Mouse (Mus musculus): Measurements from ENCODE around the gene Spib. TPM values are rescaled to one million over a fixed set of nuclear protein-coding genes. Genes with fewer than 3 reads are reported as not detected.

The Spib gene
- total RNA-seq (2021) = 1 to 10 TPM in 1 of 2 experiments, under 1 TPM in 1; 0.37 to 4.8 TPM
- long read RNA-seq, experiment 1, partial matches to known transcripts = 0 of 1 reads
- long read RNA-seq, experiment 1, other reads (novel, unspliced or antisense) = 0 of 1 reads
- long read RNA-seq, experiment 2 = 0 reads

GRCm38 (mm10) chr7:44531946-44532732 lies at the start of gene Spib:
TSS of gene Spib (minus strand) at chr7:44532071.
- no peak for DNase-seq

DNA sequence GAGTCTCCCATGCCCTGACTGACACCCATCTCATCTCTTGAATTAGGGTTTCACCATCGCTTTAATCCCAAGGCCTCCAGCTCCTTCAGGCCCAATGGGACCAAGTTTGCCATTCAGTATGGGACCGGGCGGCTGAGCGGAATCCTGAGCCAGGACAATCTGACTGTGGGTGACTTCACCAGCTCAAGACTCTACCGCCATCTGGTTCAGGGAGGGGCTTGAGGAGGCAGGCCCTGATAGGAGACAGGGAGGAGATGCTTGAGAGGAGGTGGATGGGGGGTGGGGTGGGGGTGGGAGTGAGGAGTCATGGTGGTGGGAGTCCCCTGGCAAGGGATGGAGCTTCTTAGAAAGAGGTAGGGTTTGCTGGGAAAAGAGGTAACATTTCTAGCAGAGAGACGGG lies 49.8 kb upstream of the Spib start:
- DNase-seq = no peak

GRCm38 (mm10) chr7:44576333-44576844 lies 44.5 kb upstream of the Spib start:
- DNase-seq = no peak

DNA sequence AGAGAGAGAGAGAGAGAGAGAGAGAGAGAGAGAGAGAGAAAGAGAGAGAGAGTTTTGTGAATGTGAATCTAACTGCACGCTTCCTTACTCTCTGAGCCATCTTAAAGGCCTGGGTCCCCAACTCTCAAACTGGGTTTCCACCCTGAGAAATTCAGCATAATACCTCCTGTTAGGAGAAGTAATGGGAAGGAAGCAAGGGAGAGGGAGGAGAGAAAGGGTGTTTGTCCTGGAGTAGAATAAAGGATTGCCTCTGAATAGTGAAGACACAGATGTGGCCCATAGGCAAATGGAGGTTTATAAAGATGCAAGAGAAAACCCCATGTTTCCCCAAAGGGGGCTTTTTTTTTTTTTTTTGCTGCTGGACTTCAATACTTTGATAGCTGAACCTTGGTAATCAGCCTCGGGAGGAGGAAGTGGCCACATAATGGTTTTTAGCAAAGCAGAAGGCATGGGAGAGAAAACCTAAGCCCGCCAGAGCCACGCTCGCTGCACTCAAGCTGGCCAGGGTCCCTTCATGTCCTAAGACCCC lies 41.1 kb upstream of the Spib start:
- DNase-seq = no peak

DNA sequence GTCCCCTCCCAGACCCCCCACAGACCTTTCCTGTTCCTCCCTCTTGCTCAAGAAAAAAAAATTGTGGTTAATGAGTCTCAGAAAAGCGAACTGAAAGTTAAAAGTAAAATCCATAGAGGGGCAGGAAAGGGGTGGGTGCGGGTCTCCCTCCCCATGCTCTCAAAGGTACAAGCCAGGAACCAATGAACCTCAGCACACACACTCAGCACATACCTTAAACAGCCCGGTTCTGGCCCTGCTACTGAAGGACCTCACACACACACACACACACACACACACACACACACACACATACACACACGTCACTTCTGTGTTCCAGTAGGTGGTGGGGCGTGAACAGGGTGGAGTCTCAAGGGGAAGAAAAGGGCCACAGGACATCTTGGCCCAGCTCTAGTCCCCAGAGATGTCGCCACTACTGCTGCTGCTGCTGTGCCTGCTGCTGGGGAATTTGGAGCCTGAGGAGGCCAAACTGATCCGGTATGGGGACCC lies 40.4 kb upstream of the Spib start, which contains the start of gene Napsa:
Gene Napsa, plus strand, starts transcription at position 168 of the 489 bp plus-strand sequence.
- DNase-seq = no peak

GRCm38 (mm10) chr7:44571811-44572210 lies 39.9 kb upstream of the Spib start:
- DNase-seq = no peak

DNA sequence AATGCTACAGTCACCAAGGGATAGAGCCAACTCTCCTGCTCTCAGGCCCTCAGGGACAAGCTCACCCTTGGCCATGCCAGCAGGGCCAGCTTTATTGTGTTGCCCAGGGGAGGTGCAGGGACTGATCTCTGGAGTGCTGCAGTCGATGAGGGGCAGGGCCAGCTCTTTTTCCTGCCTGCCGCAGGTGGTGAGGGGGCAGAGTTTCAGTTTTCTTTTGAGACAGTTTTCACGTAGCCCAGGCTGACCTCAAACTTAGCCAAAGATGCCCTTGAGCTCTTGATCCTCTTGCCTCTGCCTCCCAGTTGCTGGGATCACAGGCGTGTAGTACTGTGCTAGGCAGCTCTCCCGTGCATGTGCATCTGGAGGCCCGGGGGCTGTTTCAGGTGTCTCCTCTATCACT lies 39.1 kb upstream of the Spib start:
- DNase-seq = no peak

GRCm38 (mm10) chr7:44568803-44569202 lies 36.9 kb upstream of the Spib start:
- DNase-seq = no peak

DNA sequence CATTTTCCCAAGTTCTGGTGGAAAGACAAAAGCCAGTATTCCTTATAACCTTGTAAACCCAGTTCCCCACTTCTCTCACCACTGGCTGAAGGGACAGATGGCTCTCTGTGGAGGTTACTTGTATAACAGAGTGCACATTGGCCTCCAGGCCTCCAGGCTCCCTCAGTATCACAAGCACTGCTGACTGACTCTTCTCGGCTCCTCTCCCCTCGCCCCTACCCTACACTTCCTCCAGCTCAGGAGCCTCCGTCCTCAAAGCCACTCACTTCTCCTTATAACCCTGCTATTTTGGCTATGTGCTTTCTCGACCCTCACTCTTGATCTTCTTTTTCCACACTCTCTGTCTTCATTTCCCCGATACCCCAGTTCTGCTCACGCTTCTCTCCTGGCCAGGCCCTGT lies 33.5 kb upstream of the Spib start:
- DNase-seq = no peak

DNA sequence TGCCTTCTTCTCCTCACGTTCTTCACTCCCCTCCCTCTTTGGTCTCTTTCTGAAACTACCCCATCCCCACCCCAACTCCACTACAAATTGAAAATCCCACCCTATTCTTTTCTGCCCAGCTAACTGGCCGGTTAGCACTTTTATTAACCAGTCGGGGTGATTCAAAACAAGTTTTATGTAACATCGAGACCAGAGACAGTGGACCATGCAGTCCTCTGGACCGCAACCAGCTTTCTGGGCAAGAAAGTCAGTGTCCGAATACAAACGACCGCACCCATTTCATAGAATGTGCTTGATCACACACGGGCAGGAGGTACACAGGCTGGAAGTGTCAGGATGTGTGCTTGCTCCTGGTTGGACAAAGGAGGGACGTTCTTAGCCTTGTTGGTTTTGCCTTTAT lies 32.6 kb upstream of the Spib start:
- DNase-seq = no peak

GRCm38 (mm10) chr7:44563284-44563683 lies 31.4 kb upstream of the Spib start:
- no peak for DNase-seq

- DNase-seq = peak; percentile 64 to 88
Measured at GRCm38 (mm10) chr7:44560435-44561400, 28.8 kb upstream of the Spib start.

DNA sequence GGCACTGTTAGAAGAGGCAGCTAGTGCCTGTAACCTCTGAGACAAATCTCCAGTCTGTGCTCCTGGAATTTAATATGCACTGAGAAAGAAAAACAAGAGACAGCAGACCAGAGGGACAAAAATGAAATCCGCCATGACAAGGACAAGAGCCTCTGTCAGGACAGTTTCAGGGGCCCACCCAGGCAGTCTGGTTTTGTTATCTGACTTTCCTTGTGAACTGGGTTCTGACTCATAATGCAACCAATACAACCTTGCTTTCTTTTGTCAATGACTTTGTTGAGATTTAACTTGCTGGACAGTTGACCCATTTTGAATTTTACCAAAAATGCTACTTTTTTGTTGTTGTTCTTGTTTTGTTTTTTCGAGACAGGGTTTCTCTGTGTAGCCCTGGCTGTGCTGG lies 25.8 kb upstream of the Spib start:
- no peak for DNase-seq

DNA sequence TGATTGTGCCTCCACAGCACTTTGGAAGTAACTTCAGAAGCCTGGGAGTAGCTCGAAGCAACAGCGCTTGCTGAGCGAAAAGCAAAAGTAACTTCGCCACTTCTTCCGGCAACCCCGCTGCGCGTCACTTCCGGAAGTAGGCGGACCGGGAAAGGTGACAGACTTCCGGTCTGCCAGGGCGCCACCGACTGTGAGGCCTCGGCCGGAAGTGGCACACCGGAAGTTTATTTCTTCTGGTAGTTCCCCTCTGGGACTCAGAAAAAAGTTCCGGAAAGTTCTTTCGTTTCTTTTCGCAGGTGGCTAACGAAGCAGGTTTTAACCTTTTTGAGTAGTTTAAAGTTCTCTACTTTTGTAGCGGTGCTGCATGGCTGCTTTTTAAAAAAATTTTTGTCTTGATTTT lies 22.0 kb upstream of the Spib start, which contains the start of gene Nr1h2:
Gene Nr1h2, minus strand, starts transcription at position 126 of the 400 bp plus-strand sequence.
- DNase-seq = peak; percentile 98

GRCm38 (mm10) chr7:44553196-44553764 lies 21.4 kb upstream of the Spib start:
- peak; percentile 65 to 75 for DNase-seq

GRCm38 (mm10) chr7:44552141-44552908 lies 20.5 kb upstream of the Spib start:
- DNase-seq = no peak

DNA sequence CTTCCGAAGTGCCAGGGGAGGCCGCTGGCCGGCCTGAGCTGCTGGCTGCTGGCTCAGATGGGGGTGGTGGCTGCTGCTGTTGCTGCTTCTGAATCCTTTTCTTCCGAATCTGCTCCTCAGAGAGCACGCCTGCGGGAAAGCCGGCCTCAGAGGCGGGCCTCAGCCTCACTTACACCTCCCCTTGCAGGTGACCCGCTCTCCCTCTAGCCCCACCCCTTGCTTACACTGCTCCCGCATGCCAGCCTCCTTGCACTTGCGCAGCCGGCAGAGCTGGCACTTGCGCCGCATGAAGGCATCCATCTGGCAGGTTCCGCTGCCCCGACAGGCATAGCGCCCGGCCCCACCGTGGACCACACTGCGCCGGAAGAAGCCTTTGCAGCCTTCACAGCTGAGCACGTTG lies 19.9 kb upstream of the Spib start:
- no peak for DNase-seq

DNA sequence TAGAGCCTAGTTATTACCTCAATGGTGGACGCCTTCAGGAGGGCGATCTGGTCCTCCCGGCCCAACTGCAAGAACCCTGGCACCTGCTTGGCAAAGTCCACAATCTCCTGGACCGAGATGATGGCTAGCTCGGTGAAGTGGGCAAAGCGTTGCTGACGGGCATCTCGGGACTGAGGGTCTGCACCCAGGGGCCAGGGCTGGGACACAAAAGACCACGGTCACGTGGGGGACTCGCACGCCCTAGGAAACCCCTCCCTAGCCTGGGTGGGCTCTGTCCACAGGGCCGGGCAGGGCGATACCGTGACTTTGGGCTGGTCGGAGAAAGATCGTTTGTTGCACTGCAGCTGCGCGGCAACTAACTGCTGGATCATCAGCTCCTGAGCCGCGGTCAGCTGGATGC lies 19.4 kb upstream of the Spib start:
- DNase-seq = no peak

- DNase-seq = no peak
Measured at GRCm38 (mm10) chr7:44550409-44550678, 18.5 kb upstream of the Spib start.

- DNase-seq = no peak
Measured at GRCm38 (mm10) chr7:44549621-44550408, 17.9 kb upstream of the Spib start.
